Mouse (Mus musculus): ENCODE measurements at regions not wholly inside any gene's neighbourhood (a gene's known extent, or its start where the extent isn't known, plus 50 kb on each side); places are given as distances from the start of the nearest gene placed in this dataset.

GRCm38 (mm10) chr4:153284209-153284608 lies 198.4 kb downstream of the Ajap1 start:
- Histone ChIP-seq H3K9ac (no peak overlapping the region), H3K4me2 (no peak overlapping the region), H3K4me3 (replicated peaks) (no peak overlapping the region), H3K27me3 (replicated peaks) (no peaks in the 10 kb centered on the region), H3K36me3 (no peaks in the 10 kb centered on the region), H3K4me1 (no peaks in the 10 kb centered on the region), H3K27ac (no peak overlapping the region), H3K9me3 (no peaks in the 10 kb centered on the region)
- no peak for ATAC-seq (ENCODE audit: insufficient read depth, low FRiP score, low read depth)
- WGBS: 79% methylated on average over 5 of the region's 5 CpGs

GRCm38 (mm10) chr4:153276571-153276970 lies 206.0 kb downstream of the Ajap1 start:
- WGBS: 47% methylated on average over 5 of the region's 5 CpGs
- H3K9me3 ChIP-seq: no peaks in the 10 kb centered on the region
- H3K9ac ChIP-seq: no peak overlapping the region
- no peaks in the 10 kb centered on the region for H3K36me3 ChIP-seq
- H3K4me3 ChIP-seq (replicated peaks): no peak overlapping the region
- no peak; the same call in 1 of the 2 replicates for ATAC-seq (ENCODE audit: insufficient read depth, low FRiP score, low read depth)
- no peaks in the 10 kb centered on the region for H3K27me3 ChIP-seq (replicated peaks)
- no peaks in the 10 kb centered on the region for H3K4me1 ChIP-seq
- no peak overlapping the region for H3K4me2 ChIP-seq
- H3K27ac ChIP-seq: no peak overlapping the region

- no peak for ATAC-seq (ENCODE audit: insufficient read depth, low FRiP score, low read depth)
- 59% methylated on average over 5 of the region's 5 CpGs for WGBS
- Histone ChIP-seq H3K4me3 (replicated peaks) (no peak overlapping the region), H3K36me3 (no peaks in the 10 kb centered on the region), H3K4me2 (no peak overlapping the region), H3K9me3 (no peaks in the 10 kb centered on the region), H3K4me1 (no peaks in the 10 kb centered on the region), H3K27ac (no peak overlapping the region), H3K9ac (no peak overlapping the region), H3K27me3 (replicated peaks) (no peaks in the 10 kb centered on the region)
Observed at GRCm38 (mm10) chr4:153271376-153271775, 211.2 kb downstream of the Ajap1 start.

- no peaks in the 10 kb centered on the region for H3K9me3 ChIP-seq
- H3K4me2 ChIP-seq: no peak overlapping the region
- WGBS: 48% methylated on average over 15 of the region's 15 CpGs
- no peak; the same call in 1 of the 2 replicates for ATAC-seq (ENCODE audit: insufficient read depth, low FRiP score, low read depth)
- H3K4me3 ChIP-seq (replicated peaks): no peak overlapping the region
- no peaks in the 10 kb centered on the region for H3K4me1 ChIP-seq
- H3K9ac ChIP-seq: no peak overlapping the region
- no peaks in the 10 kb centered on the region for H3K27me3 ChIP-seq (replicated peaks)
- H3K36me3 ChIP-seq: no peaks in the 10 kb centered on the region
- no peak overlapping the region for H3K27ac ChIP-seq
Observed at GRCm38 (mm10) chr4:153263216-153263805, 219.3 kb downstream of the Ajap1 start.

GRCm38 (mm10) chr4:153260941-153261557 lies 221.6 kb downstream of the Ajap1 start:
- Histone ChIP-seq H3K9ac (no peak overlapping the region), H3K27me3 (replicated peaks) (no peaks in the 10 kb centered on the region), H3K9me3 (no peaks in the 10 kb centered on the region), H3K36me3 (no peaks in the 10 kb centered on the region), H3K4me2 (no peak overlapping the region), H3K4me1 (no peaks in the 10 kb centered on the region), H3K27ac (no peak overlapping the region), H3K4me3 (replicated peaks) (no peak overlapping the region)
- no peak for ATAC-seq (ENCODE audit: insufficient read depth, low FRiP score, low read depth)
- 61% methylated on average over 14 of the region's 14 CpGs for WGBS

- no peak overlapping the region for H3K9ac ChIP-seq
- no peak overlapping the region for H3K4me3 ChIP-seq (replicated peaks)
- H3K4me1 ChIP-seq: no peaks in the 10 kb centered on the region
- no peak for ATAC-seq (ENCODE audit: insufficient read depth, low FRiP score, low read depth)
- no peaks in the 10 kb centered on the region for H3K9me3 ChIP-seq
- H3K27me3 ChIP-seq (replicated peaks): no peaks in the 10 kb centered on the region
- H3K27ac ChIP-seq: no peak overlapping the region
- H3K4me2 ChIP-seq: no peak overlapping the region
- WGBS: 43% methylated on average over 3 of the region's 3 CpGs
- H3K36me3 ChIP-seq: no peaks in the 10 kb centered on the region
Observed at GRCm38 (mm10) chr4:153251943-153252342, 230.7 kb downstream of the Ajap1 start.

- Histone ChIP-seq H3K27me3 (replicated peaks) (no peaks in the 10 kb centered on the region), H3K9ac (no peak overlapping the region), H3K9me3 (no peaks in the 10 kb centered on the region), H3K36me3 (no peaks in the 10 kb centered on the region), H3K4me3 (replicated peaks) (no peak overlapping the region), H3K4me1 (no peaks in the 10 kb centered on the region), H3K27ac (no peak overlapping the region), H3K4me2 (no peak overlapping the region)
- ATAC-seq (ENCODE audit: insufficient read depth, low FRiP score, low read depth): no peak
- WGBS: 58% methylated on average over 8 of the region's 8 CpGs
Observed at GRCm38 (mm10) chr4:153251311-153251710, 231.3 kb downstream of the Ajap1 start.

GRCm38 (mm10) chr4:153236680-153237079 lies 245.9 kb downstream of the Ajap1 start:
- no peak overlapping the region for H3K9ac ChIP-seq
- peaks cover 4% of the 10 kb centered on the region; the same call in 1 of the 2 replicates for H3K4me1 ChIP-seq
- 0 out of 2 replicates have a peak overlapping the region, but pooled peaks have one; percentile 10 for H3K4me2 ChIP-seq
- 8% methylated on average over 12 of the region's 12 CpGs for WGBS
- ATAC-seq (ENCODE audit: insufficient read depth, low FRiP score, low read depth): no peak
- no peaks in the 10 kb centered on the region for H3K9me3 ChIP-seq
- no peak overlapping the region for H3K4me3 ChIP-seq (replicated peaks)
- no peaks in the 10 kb centered on the region for H3K27me3 ChIP-seq (replicated peaks)
- no peaks in the 10 kb centered on the region for H3K36me3 ChIP-seq
- H3K27ac ChIP-seq: no peak overlapping the region

GRCm38 (mm10) chr4:153233762-153234161 lies 248.8 kb downstream of the Ajap1 start:
- Histone ChIP-seq H3K9me3 (no peaks in the 10 kb centered on the region), H3K36me3 (no peaks in the 10 kb centered on the region), H3K4me3 (replicated peaks) (no peak overlapping the region), H3K27ac (no peak overlapping the region), H3K4me1 (peaks cover 4% of the 10 kb centered on the region; the same call in 1 of the 2 replicates), H3K4me2 (no peak overlapping the region), H3K9ac (no peak overlapping the region), H3K27me3 (replicated peaks) (no peaks in the 10 kb centered on the region)
- no peak for ATAC-seq (ENCODE audit: insufficient read depth, low FRiP score, low read depth)
- 61% methylated on average over 5 of the region's 5 CpGs for WGBS

- Histone ChIP-seq H3K36me3 (no peaks in the 10 kb centered on the region), H3K9ac (no peak overlapping the region), H3K4me1 (0 out of 2 replicates have a peak, but pooled peaks cover 2% of the 10 kb centered on the region), H3K4me2 (no peak overlapping the region), H3K9me3 (no peaks in the 10 kb centered on the region), H3K4me3 (replicated peaks) (no peak overlapping the region), H3K27ac (no peak overlapping the region), H3K27me3 (replicated peaks) (no peaks in the 10 kb centered on the region)
- ATAC-seq (ENCODE audit: insufficient read depth, low FRiP score, low read depth): no peak
- WGBS: 40% methylated on average over 5 of the region's 5 CpGs
Observed at GRCm38 (mm10) chr4:153229221-153229620, 253.4 kb downstream of the Ajap1 start.

GRCm38 (mm10) chr4:153227680-153228420 lies 254.8 kb downstream of the Ajap1 start:
- no peak for ATAC-seq (ENCODE audit: insufficient read depth, low FRiP score, low read depth)
- Histone ChIP-seq H3K36me3 (no peaks in the 10 kb centered on the region), H3K4me2 (no peak overlapping the region), H3K27me3 (replicated peaks) (no peaks in the 10 kb centered on the region), H3K9ac (no peak overlapping the region), H3K9me3 (no peaks in the 10 kb centered on the region), H3K4me3 (replicated peaks) (no peak overlapping the region), H3K27ac (no peak overlapping the region), H3K4me1 (0 out of 2 replicates have a peak, but pooled peaks cover 2% of the 10 kb centered on the region)
- WGBS: 39% methylated on average over 13 of the region's 13 CpGs

- 20% methylated on average over 6 of the region's 6 CpGs for WGBS
- peak; percentile 47; the same call in 1 of the 2 replicates for ATAC-seq (ENCODE audit: insufficient read depth, low FRiP score, low read depth)
- no peak overlapping the region for H3K4me3 ChIP-seq (replicated peaks)
- no peak overlapping the region for H3K4me2 ChIP-seq
- no peaks in the 10 kb centered on the region for H3K27me3 ChIP-seq (replicated peaks)
- H3K27ac ChIP-seq: no peak overlapping the region
- no peaks in the 10 kb centered on the region for H3K36me3 ChIP-seq
- no peak overlapping the region for H3K9ac ChIP-seq
- no peaks in the 10 kb centered on the region for H3K9me3 ChIP-seq
- H3K4me1 ChIP-seq: 0 out of 2 replicates have a peak, but pooled peaks cover 10% of the 10 kb centered on the region
Observed at GRCm38 (mm10) chr4:153224618-153225177, 257.9 kb downstream of the Ajap1 start.
